ENCODE assay signal across 9 mouse cellular contexts in the genomic region with DNA sequence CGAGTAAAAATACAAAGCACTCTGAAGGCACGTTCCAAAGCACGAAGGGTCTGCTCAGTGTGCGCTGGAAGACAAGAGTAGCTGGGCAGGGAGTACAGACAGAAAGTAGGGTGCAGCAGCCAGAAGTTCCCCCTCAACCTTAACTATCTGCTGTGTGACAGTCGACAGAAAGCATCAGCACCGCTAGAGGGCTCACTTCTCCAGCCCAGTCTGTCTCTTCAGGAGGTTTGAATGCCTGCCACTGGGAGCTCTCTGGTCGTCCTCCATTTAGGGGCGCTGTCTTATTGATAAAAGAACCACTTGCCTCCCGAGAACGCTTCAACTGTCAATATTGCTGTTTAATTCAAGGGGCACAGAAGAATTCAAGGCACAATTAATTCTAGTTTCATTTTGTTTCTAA. TPM values are rescaled to one million over a fixed set of nuclear protein-coding genes. Genes with fewer than 3 reads are reported as not detected.
DNase-seq lines count a peak whose midpoint lies in the region; ATAC-seq and TF ChIP-seq lines count a peak whose summit lies in the region.
"Had no signal": no experiment of that assay in that cellular context is flagged by ENCODE, and none has a peak within 500 bp of the region (broad histone marks: within the 10 kb centered on the region; RNA-seq: fewer than 3 reads in every experiment).

No protein-coding gene starts in this region.

- TF ChIP-seq POLR2A in CH12.LX (IDR thresholded peaks at IDR 0.05; ENCODE audit: low read depth, low read length), result peak; percentile 25; the same call in 1 of the 2 replicates

- H3K4me3 ChIP-seq in CH12.LX (replicated peaks in 1 of 3; ENCODE audit: low read depth in 2 of 3, low read length in 2 of 3, poor library complexity in 1 of 3), result peak overlapping the region; percentile 49 to 53 (median 51)
- H3K4me3 ChIP-seq in forebrain, embryonic 12.5 days (replicated peaks), result 0 out of 2 replicates have a peak overlapping the region, but pooled peaks have one; percentile 8
- H3K4me3 ChIP-seq in heart, postnatal 0 days (ENCODE audit: low read depth, low read length), result peak overlapping the region; percentile 24
- H3K4me3 ChIP-seq in liver, embryonic 14.5 days (ENCODE audit: insufficient read depth in 1 of 2, low read depth in 2 of 2, low read length in 2 of 2), result no peak overlapping the region
- no peak overlapping the region for H3K4me3 ChIP-seq in neural tube, embryonic 11.5 days (ENCODE audit: low read depth, low read length)
- H3K4me3 ChIP-seq in stomach, embryonic 16.5 days (replicated peaks; ENCODE audit: low read length), result peak overlapping the region; percentile 7

- in situ Hi-C loops in CH12.LX (cut with MboI; ENCODE audit: low pct_ligation_motif_present, low pct_unique_long_range_greater_than_20kb, low sequenced_read_pairs), result no loop called here

- peak; percentile 72 for TF ChIP-seq RAD21 in CH12.LX (IDR thresholded peaks at IDR 0.05; ENCODE audit: low read depth, low read length)

- dilution Hi-C loops in CH12.LX (cut with MboI; ENCODE audit: extremely low pct_ligation_motif_present, extremely low pct_unique_long_range_greater_than_20kb, low sequenced_read_pairs), result no loop called here

- no peaks in the 10 kb centered on the region for H3K36me3 ChIP-seq in CH12.LX (replicated peaks in 1 of 2; ENCODE audit: control insufficient read depth in 1 of 2, insufficient read depth in 1 of 2, low read length in 1 of 2)
- H3K36me3 ChIP-seq in forebrain, embryonic 12.5 days (replicated peaks), result no peaks in the 10 kb centered on the region
- no peaks in the 10 kb centered on the region for H3K36me3 ChIP-seq in heart, postnatal 0 days (replicated peaks; ENCODE audit: control insufficient read depth, insufficient read depth, low read length)
- no peaks in the 10 kb centered on the region for H3K36me3 ChIP-seq in liver, embryonic 14.5 days (replicated peaks; ENCODE audit: control insufficient read depth, insufficient read depth, low read depth)
- no peaks in the 10 kb centered on the region for H3K36me3 ChIP-seq in neural tube, embryonic 11.5 days (ENCODE audit: control insufficient read depth, insufficient read depth, low read length)
- H3K36me3 ChIP-seq in stomach, embryonic 16.5 days (ENCODE audit: control insufficient read depth, insufficient read depth, low read length), result no peaks in the 10 kb centered on the region

- ATAC-seq in forebrain, embryonic 12.5 days (ENCODE audit: low FRiP score), result peak; percentile 83; the same call in 1 of the 2 replicates
- peak; percentile 80 for ATAC-seq in heart, postnatal 0 days (ENCODE audit: insufficient read depth, low read depth)
- ATAC-seq in liver, embryonic 14.5 days (ENCODE audit: insufficient read depth), result peak; percentile 65; the same call in 1 of the 2 replicates
- ATAC-seq in neural tube, embryonic 11.5 days (ENCODE audit: insufficient read depth, low FRiP score, low TSS enrichment), result peak; percentile 79
- no peak for ATAC-seq in stomach, embryonic 16.5 days (ENCODE audit: insufficient read depth, low FRiP score)

- H3K79me2 ChIP-seq in CH12.LX (replicated peaks; ENCODE audit: control insufficient read depth, extremely low read depth, insufficient read depth, poor library complexity, severe bottlenecking), result peaks cover 3% of the 10 kb centered on the region

- H3K4me2 ChIP-seq in CH12.LX (ENCODE audit: insufficient read depth, low read depth, poor library complexity, severe bottlenecking), result peak overlapping the region; percentile 80
- peak overlapping the region; percentile 36 for H3K4me2 ChIP-seq in forebrain, embryonic 12.5 days
- H3K4me2 ChIP-seq in heart, postnatal 0 days (ENCODE audit: low read depth, low read length), result peak overlapping the region; percentile 52
- peak overlapping the region; percentile 47 for H3K4me2 ChIP-seq in liver, embryonic 14.5 days (ENCODE audit: low read depth)
- peak overlapping the region; percentile 23; the same call in 1 of the 2 replicates for H3K4me2 ChIP-seq in neural tube, embryonic 11.5 days (ENCODE audit: low read depth)
- H3K4me2 ChIP-seq in stomach, embryonic 16.5 days (ENCODE audit: low read depth, low read length), result peak overlapping the region; percentile 42

- no peaks in the 10 kb centered on the region for H3K9me3 ChIP-seq in CH12.LX (replicated peaks; ENCODE audit: low read length)
- H3K9me3 ChIP-seq in forebrain, embryonic 12.5 days, result no peaks in the 10 kb centered on the region
- H3K9me3 ChIP-seq in heart, postnatal 0 days (replicated peaks; ENCODE audit: control insufficient read depth, low read length), result no peaks in the 10 kb centered on the region
- no peaks in the 10 kb centered on the region for H3K9me3 ChIP-seq in liver, embryonic 14.5 days (ENCODE audit: control insufficient read depth, low read length)
- H3K9me3 ChIP-seq in neural tube, embryonic 11.5 days (ENCODE audit: control insufficient read depth, low read length), result no peaks in the 10 kb centered on the region
- H3K9me3 ChIP-seq in stomach, embryonic 16.5 days (replicated peaks; ENCODE audit: control insufficient read depth, low read length), result no peaks in the 10 kb centered on the region

- H3K9ac ChIP-seq in CH12.LX (ENCODE audit: insufficient read depth, low read depth), result peak overlapping the region; percentile 41
- no peak overlapping the region for H3K9ac ChIP-seq in forebrain, embryonic 12.5 days
- no peak overlapping the region for H3K9ac ChIP-seq in heart, postnatal 0 days (replicated peaks; ENCODE audit: low read depth, low read length)
- H3K9ac ChIP-seq in liver, embryonic 14.5 days (replicated peaks), result no peak overlapping the region
- H3K9ac ChIP-seq in neural tube, embryonic 11.5 days (ENCODE audit: low read length), result no peak overlapping the region
- no peak overlapping the region for H3K9ac ChIP-seq in stomach, embryonic 16.5 days (ENCODE audit: low read length)

- H3K27me3 ChIP-seq in CH12.LX (replicated peaks), result no peaks in the 10 kb centered on the region
- no peaks in the 10 kb centered on the region for H3K27me3 ChIP-seq in forebrain, embryonic 12.5 days
- no peaks in the 10 kb centered on the region for H3K27me3 ChIP-seq in heart, postnatal 0 days (ENCODE audit: control insufficient read depth, insufficient read depth, low read length)
- no peaks in the 10 kb centered on the region for H3K27me3 ChIP-seq in liver, embryonic 14.5 days (ENCODE audit: control insufficient read depth, insufficient read depth, low read length)
- no peaks in the 10 kb centered on the region for H3K27me3 ChIP-seq in neural tube, embryonic 11.5 days (ENCODE audit: control insufficient read depth, insufficient read depth, low read length)
- no peaks in the 10 kb centered on the region for H3K27me3 ChIP-seq in stomach, embryonic 16.5 days (ENCODE audit: control insufficient read depth, insufficient read depth, low read length)

- H3K27ac ChIP-seq in CH12.LX (ENCODE audit: insufficient read depth, low read depth), result peak overlapping the region; percentile 87; the same call in 1 of the 2 replicates
- H3K27ac ChIP-seq in forebrain, embryonic 12.5 days, result no peak overlapping the region
- H3K27ac ChIP-seq in heart, postnatal 0 days (ENCODE audit: low read depth), result no peak overlapping the region
- no peak overlapping the region for H3K27ac ChIP-seq in liver, embryonic 14.5 days
- H3K27ac ChIP-seq in neural tube, embryonic 11.5 days (ENCODE audit: low read depth, low read length), result no peak overlapping the region
- no peak overlapping the region for H3K27ac ChIP-seq in stomach, embryonic 16.5 days (ENCODE audit: low read length)
- H3K27ac ChIP-seq: macrophage had no signal

- peak; percentile 92 for DNase-seq in CH12.LX (ENCODE audit: extremely low read depth)
- DNase-seq in c-Kit-positive CD71-positive TER-119-negative erythroid progenitor cells, embryonic 14.5 days (ENCODE audit: low read depth), result peak; percentile 63
- DNase-seq in heart, postnatal 0 days (ENCODE audit: low spot score), result peak; percentile 83
- peak; percentile 90 to 94 for DNase-seq in kidney, postnatal 36 days
- DNase-seq in liver, embryonic 14.5 days (ENCODE audit: low read depth in 3 of 3, low spot score in 3 of 3), result peak; percentile 43 to 54 (median 53)
- peak; percentile 79 for DNase-seq in neural tube, embryonic 11.5 days (ENCODE audit: low spot score)

- WGBS in forebrain, embryonic 12.5 days, result 2% methylated on average over 10 of the region's 10 CpGs
- 1% methylated on average over 10 of the region's 10 CpGs for WGBS in heart, postnatal 0 days
- WGBS in liver, embryonic 14.5 days (ENCODE audit: insufficient replicate concordance), result 4% methylated on average over 10 of the region's 10 CpGs
- WGBS in neural tube, embryonic 11.5 days, result 6% methylated on average over 10 of the region's 10 CpGs
- 4% methylated on average over 10 of the region's 10 CpGs for WGBS in stomach, embryonic 16.5 days

- H3K4me1 ChIP-seq in CH12.LX (ENCODE audit: control insufficient read depth in 1 of 2, insufficient read depth in 2 of 2), result peaks cover 19 to 52% of the 10 kb centered on the region in 2 experiments
- no peaks in the 10 kb centered on the region for H3K4me1 ChIP-seq in forebrain, embryonic 12.5 days
- H3K4me1 ChIP-seq in heart, postnatal 0 days (ENCODE audit: control insufficient read depth, insufficient read depth), result no peaks in the 10 kb centered on the region
- H3K4me1 ChIP-seq in liver, embryonic 14.5 days (replicated peaks; ENCODE audit: control insufficient read depth in 2 of 2, insufficient read depth in 2 of 2, low read length in 1 of 2), result no peaks in the 10 kb centered on the region
- no peaks in the 10 kb centered on the region for H3K4me1 ChIP-seq in neural tube, embryonic 11.5 days (ENCODE audit: control insufficient read depth, insufficient read depth, low read length)
- no peaks in the 10 kb centered on the region for H3K4me1 ChIP-seq in stomach, embryonic 16.5 days (ENCODE audit: control insufficient read depth, insufficient read depth, low read length)

- TF ChIP-seq EP300 in CH12.LX (IDR thresholded peaks at IDR 0.05; ENCODE audit: low read length), result no peak
- TF ChIP-seq EP300 in heart, postnatal 0 days (IDR thresholded peaks at IDR 0.05; ENCODE audit: low read depth), result no peak
- no peak for TF ChIP-seq EP300 in liver, embryonic 14.5 days (IDR thresholded peaks at IDR 0.05; ENCODE audit: low read depth)

- peak; percentile 60 to 99 for TF ChIP-seq CTCF in CH12.LX (conservative IDR thresholded peaks at IDR 0.05 in 1 of 2, IDR thresholded peaks at IDR 0.05 in 1 of 2; ENCODE audit: low read depth in 2 of 2, low read length in 2 of 2)
- TF ChIP-seq CTCF in heart, postnatal 0 days (IDR thresholded peaks at IDR 0.05; ENCODE audit: low read depth), result peak; percentile 85
- TF ChIP-seq CTCF in liver, embryonic 14.5 days (IDR thresholded peaks at IDR 0.05; ENCODE audit: low read depth), result peak; percentile 86

RNA-seq across cellular contexts. Expression of a gene that starts 21.4 kb away (rescaled TPM):
- total RNA-seq in CH12.LX (2012; rRNA removed) (5.5 and 6.0 TPM in 2 replicates), CH12.LX (2014; rRNA removed) (4.8 and 6.3 TPM in 2 replicates)
- 8.7 and 8.8 TPM in 2 replicates for polyA plus RNA-seq in CH12.LX (2012; ENCODE audit: insufficient read length, low read depth)
- not detected in 2 replicates for polyA plus RNA-seq in forebrain, embryonic 12.5 days (2016; fragmentation: Nextera tagmentation; extraction: Ambion mirVana)
- total RNA-seq in heart, postnatal 0 days (2014; rRNA removed; ENCODE audit: low replicate concordance), result 0.50 TPM in 1 of 2 replicates, not detected in the other
- not detected in 2 replicates for polyA plus RNA-seq in heart, postnatal 0 days (2015; fragmentation: Nextera tagmentation; extraction: Ambion mirVana)
- 0.01 TPM in 1 of 2 replicates, not detected in the other for polyA plus RNA-seq in liver, embryonic 14.5 days (2012; rRNA removed)
- not detected in 2 replicates for polyA plus RNA-seq in liver, embryonic 14.5 days (2014; fragmentation: Nextera tagmentation; extraction: Ambion mirVana)
- not detected in 2 replicates for polyA plus RNA-seq in neural tube, embryonic 11.5 days (2014; fragmentation: Nextera tagmentation; extraction: Ambion mirVana)
- polyA plus RNA-seq in stomach, embryonic 16.5 days (2015; fragmentation: Nextera tagmentation; extraction: Ambion mirVana), result not detected in 2 replicates

RNA-seq across cellular contexts. Expression of a gene that starts 37.9 kb away (rescaled TPM):
- total RNA-seq in CH12.LX (2012; rRNA removed) (not detected in 2 replicates), CH12.LX (2014; rRNA removed) (not detected in 2 replicates)
- not detected in 2 replicates for polyA plus RNA-seq in CH12.LX (2012; ENCODE audit: insufficient read length, low read depth)
- not detected in 2 replicates for polyA plus RNA-seq in forebrain, embryonic 12.5 days (2016; fragmentation: Nextera tagmentation; extraction: Ambion mirVana)
- total RNA-seq in heart, postnatal 0 days (2014; rRNA removed; ENCODE audit: low replicate concordance), result not detected in 2 replicates
- polyA plus RNA-seq in heart, postnatal 0 days (2015; fragmentation: Nextera tagmentation; extraction: Ambion mirVana), result not detected in 2 replicates
- polyA plus RNA-seq in liver, embryonic 14.5 days (2012; rRNA removed), result not detected in 2 replicates
- polyA plus RNA-seq in liver, embryonic 14.5 days (2014; fragmentation: Nextera tagmentation; extraction: Ambion mirVana), result not detected in 2 replicates
- not detected in 2 replicates for polyA plus RNA-seq in neural tube, embryonic 11.5 days (2014; fragmentation: Nextera tagmentation; extraction: Ambion mirVana)
- polyA plus RNA-seq in stomach, embryonic 16.5 days (2015; fragmentation: Nextera tagmentation; extraction: Ambion mirVana), result not detected in 2 replicates
- polyA plus RNA-seq: macrophage had no signal

RNA-seq across cellular contexts. Expression of a gene that starts 41.1 kb away (rescaled TPM):
- 14.4 and 15.1 TPM in 2 replicates for total RNA-seq in CH12.LX (2012; rRNA removed)
- 12.6 and 14.0 TPM in 2 replicates for total RNA-seq in CH12.LX (2014; rRNA removed)
- polyA plus RNA-seq in CH12.LX (2012; ENCODE audit: insufficient read length, low read depth), result 16.6 and 19.4 TPM in 2 replicates
- polyA plus RNA-seq in forebrain, embryonic 12.5 days (2016; fragmentation: Nextera tagmentation; extraction: Ambion mirVana), result 0.50 TPM in 1 of 2 replicates, not detected in the other
- 11.6 and 14.2 TPM in 2 replicates for total RNA-seq in heart, postnatal 0 days (2014; rRNA removed; ENCODE audit: low replicate concordance)
- polyA plus RNA-seq in heart, postnatal 0 days (2015; fragmentation: Nextera tagmentation; extraction: Ambion mirVana), result 21.7 and 24.7 TPM in 2 replicates
- 3.8 and 5.9 TPM in 2 replicates for polyA plus RNA-seq in liver, embryonic 14.5 days (2012; rRNA removed)
- polyA plus RNA-seq in liver, embryonic 14.5 days (2014; fragmentation: Nextera tagmentation; extraction: Ambion mirVana), result 3.7 and 5.1 TPM in 2 replicates
- polyA plus RNA-seq in neural tube, embryonic 11.5 days (2014; fragmentation: Nextera tagmentation; extraction: Ambion mirVana), result 0.41 and 0.82 TPM in 2 replicates
- polyA plus RNA-seq in stomach, embryonic 16.5 days (2015; fragmentation: Nextera tagmentation; extraction: Ambion mirVana), result 1.8 and 3.2 TPM in 2 replicates

Comparison
In these comparisons a context has a peak if more than half of its experiments do, and no peak if none do; other contexts are left out.
1. H3K4me2 ChIP-seq: peak in every context shown above with its lines; median percentile 80 in CH12.LX; 52 in heart, postnatal 0 days; 47 in liver, embryonic 14.5 days; 42 in stomach, embryonic 16.5 days; 36 in forebrain, embryonic 12.5 days; 23 in neural tube, embryonic 11.5 days.
2. H3K4me3 ChIP-seq: peak in CH12.LX (3 of 3), forebrain, embryonic 12.5 days (single experiment), heart, postnatal 0 days (single experiment) and stomach, embryonic 16.5 days (single experiment); none in liver, embryonic 14.5 days (0 of 2) and neural tube, embryonic 11.5 days (single experiment).
3. Peak in every context shown above with its lines, with median percentiles within 50 percentile points of each other: DNase-seq and CTCF ChIP-seq.